Mouse (Mus musculus): Measurements from ENCODE around the gene Dclre1b. TPM values are rescaled to one million over a fixed set of nuclear protein-coding genes. Genes with fewer than 3 reads are reported as not detected.

Dclre1b gene
- not detected in 2 replicates for polyA plus RNA-seq (2012; ENCODE audit: insufficient read depth, insufficient read length, low replicate concordance, missing spikeins)

DNA sequence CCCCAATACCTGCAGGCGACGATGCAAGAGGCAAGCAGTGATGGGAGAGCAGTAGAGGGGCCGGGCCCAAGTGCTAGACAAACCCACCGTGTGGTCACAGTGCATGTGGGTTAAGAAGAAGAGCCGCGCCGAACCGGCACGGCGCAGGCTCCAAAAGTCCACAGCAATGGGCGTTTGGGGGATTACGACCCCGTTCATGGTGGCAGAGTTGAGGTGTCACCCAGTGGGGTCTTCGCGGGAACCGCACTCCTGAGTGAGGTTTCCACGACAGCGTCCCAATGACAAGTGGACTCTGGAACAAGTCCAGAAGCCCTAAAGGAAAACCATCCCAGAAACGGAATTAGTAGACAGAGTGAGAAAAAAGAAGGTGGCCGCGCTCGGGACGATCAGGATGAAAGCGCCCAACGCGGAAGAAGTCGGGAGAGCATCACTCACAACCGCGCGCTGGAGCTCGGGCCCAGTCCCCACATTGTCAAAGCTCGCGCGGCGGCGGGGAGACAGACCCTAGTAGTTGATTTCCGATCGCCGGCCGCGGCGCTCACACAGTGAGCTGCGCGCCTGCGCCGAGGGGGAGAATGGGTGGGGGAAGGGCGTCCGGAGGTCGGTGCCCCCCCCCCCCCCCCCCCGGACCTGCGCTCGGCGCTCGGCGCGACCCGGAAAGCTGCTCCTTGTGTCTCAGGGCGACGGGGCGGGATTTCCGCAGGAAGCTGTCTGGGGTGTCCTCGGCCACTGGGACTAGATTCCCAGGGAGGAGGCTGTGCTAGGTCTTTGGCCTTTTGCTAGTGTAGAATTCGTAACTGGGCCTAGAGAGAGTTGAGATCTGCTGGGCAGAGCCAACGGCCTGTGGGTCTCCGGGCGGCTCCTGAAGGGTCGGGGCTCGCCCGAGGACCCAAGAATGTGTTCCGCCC is at the start of gene Dclre1b, which contains the start of the genes Ap4b1 and Gm43064:
Gene Dclre1b (minus strand): TSS at position 554 of the 908 bp plus-strand sequence.
Gene Ap4b1 (plus strand): TSS at position 630 of the 908 bp plus-strand sequence.
Gene Gm43064 (plus strand): TSS at position 683 of the 908 bp plus-strand sequence.
- Histone ChIP-seq H3K4me1 (ENCODE audit: control insufficient read depth, insufficient read depth, low read length) (no peaks in the 10 kb centered on the region; the same call in 1 of the 2 replicates), H3K4me3 (ENCODE audit: insufficient read depth, low read depth, low read length) (peak within 1 kb of the TSS; percentile 85), H3K27ac (ENCODE audit: insufficient read depth, low read depth, low read length) (peak within 1 kb of the TSS; percentile 57)
- peak; percentile 40; the same call in 1 of the 2 replicates for TF ChIP-seq POLR2A (IDR thresholded peaks at IDR 0.05; ENCODE audit: insufficient read depth, low read depth, low read length)
- TF ChIP-seq CTCF (IDR thresholded peaks at IDR 0.05; ENCODE audit: insufficient read depth, low read depth, low read length): no peak
- WGBS: 1% methylated on average over 66 of the region's 70 CpGs

DNA sequence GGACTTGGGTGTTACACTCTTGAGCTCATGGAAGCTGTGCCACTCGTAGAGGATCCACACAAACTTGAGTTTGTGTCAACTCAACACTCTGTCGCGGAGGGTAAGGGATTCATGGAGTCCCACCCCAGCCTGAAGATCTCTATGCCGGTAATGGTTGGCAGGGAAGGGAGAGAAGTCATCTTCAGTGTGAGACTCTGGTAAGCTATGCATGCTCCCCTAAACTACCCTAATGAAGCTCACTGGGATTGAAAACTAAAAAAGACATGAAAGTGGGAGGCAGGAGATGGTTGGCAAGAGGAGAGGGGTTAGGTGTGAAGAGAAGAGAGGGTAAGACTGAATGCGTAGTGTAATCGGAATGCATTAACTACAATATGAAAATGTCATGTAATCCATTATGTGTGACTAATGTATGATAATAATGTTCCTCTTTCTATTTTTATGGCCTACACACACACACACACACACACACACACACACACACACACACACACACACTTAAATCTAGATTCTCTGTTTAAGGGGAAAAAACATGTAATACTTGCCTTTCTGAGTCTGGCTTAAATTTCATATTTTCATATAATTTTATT is 48.8 kb upstream of the Dclre1b start:
- Histone ChIP-seq H3K4me3 (ENCODE audit: insufficient read depth, low read depth, low read length) (no peak overlapping the region), H3K27ac (ENCODE audit: insufficient read depth, low read depth, low read length) (no peak overlapping the region), H3K4me1 (ENCODE audit: control insufficient read depth, insufficient read depth, low read length) (no peaks in the 10 kb centered on the region)
- 93% methylated on average over 6 of the region's 6 CpGs for WGBS
- no peak for TF ChIP-seq POLR2A (IDR thresholded peaks at IDR 0.05; ENCODE audit: insufficient read depth, low read depth, low read length)
- TF ChIP-seq CTCF (IDR thresholded peaks at IDR 0.05; ENCODE audit: insufficient read depth, low read depth, low read length): no peak

DNA sequence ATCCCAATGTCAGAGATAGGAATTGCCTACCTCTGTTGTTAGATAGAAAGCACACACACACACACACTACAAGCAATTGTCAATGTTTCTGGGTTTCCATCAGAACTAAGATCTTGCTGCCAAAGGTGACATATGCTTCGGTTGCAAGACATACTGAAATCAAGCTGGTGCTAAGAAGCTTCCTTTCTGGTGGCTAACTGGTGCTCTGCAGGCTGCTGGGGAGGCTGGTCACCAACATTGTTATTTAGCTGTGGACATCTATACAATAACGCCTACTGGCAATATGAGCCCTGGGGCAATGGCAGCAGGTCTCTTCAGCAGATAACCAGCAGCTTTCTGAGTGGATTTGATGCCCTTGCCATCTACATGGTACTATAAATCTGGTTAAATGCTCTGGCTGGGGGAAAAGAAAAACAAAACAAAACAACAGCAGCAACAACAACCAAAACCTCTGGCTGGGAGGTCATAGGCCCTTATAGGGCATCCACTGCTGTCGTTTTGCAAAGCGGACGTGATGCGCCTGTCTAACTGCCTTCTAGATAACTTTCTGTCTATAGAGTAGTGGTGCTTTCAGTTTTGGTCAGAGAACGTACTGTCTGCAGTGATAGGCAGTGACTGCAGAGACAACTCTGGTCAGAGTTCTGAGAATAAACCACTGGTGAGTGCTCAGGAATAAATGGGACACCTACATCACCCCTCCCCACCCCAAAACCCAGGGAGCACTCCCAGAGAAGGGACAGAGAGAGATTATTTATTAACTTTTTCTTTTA is 48.0 kb upstream of the Dclre1b start:
- Histone ChIP-seq H3K27ac (ENCODE audit: insufficient read depth, low read depth, low read length) (no peak overlapping the region), H3K4me3 (ENCODE audit: insufficient read depth, low read depth, low read length) (no peak overlapping the region)
- WGBS: 97% methylated on average over 7 of the region's 7 CpGs

DNA sequence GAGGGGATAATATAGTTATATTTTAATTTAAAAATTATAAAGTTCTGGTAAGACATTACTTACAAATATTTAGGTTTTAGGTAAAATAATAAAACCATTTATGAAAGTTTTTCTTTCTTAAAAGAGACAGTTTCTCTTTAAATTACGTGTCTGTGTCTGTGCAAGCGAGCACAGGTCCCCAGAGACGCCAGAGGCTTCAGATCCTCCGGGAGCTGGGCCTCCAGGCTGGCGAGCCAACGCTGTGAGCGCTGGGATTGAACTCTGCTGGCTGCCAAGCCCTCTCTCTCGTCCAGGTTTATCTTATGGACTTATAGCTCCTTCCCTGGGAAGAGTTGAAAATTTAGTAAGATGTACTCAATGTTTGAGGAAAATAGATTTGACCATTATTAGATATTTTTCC is 44.6 kb upstream of the Dclre1b start:
- 79% methylated on average over 8 of the region's 8 CpGs for WGBS
- Histone ChIP-seq H3K4me1 (ENCODE audit: control insufficient read depth, insufficient read depth, low read length) (peaks cover 3% of the 10 kb centered on the region; the same call in 1 of the 2 replicates), H3K4me3 (ENCODE audit: insufficient read depth, low read depth, low read length) (no peak overlapping the region), H3K27ac (ENCODE audit: insufficient read depth, low read depth, low read length) (no peak overlapping the region)
- TF ChIP-seq POLR2A (IDR thresholded peaks at IDR 0.05; ENCODE audit: insufficient read depth, low read depth, low read length) (no peak), CTCF (IDR thresholded peaks at IDR 0.05; ENCODE audit: insufficient read depth, low read depth, low read length) (no peak)

More for the DNA sequence above, 48.0 kb upstream of the Dclre1b start:
- TF ChIP-seq CTCF (IDR thresholded peaks at IDR 0.05; ENCODE audit: insufficient read depth, low read depth, low read length): no peak
- no peak for TF ChIP-seq POLR2A (IDR thresholded peaks at IDR 0.05; ENCODE audit: insufficient read depth, low read depth, low read length)
- no peaks in the 10 kb centered on the region for H3K4me1 ChIP-seq (ENCODE audit: control insufficient read depth, insufficient read depth, low read length)

DNA sequence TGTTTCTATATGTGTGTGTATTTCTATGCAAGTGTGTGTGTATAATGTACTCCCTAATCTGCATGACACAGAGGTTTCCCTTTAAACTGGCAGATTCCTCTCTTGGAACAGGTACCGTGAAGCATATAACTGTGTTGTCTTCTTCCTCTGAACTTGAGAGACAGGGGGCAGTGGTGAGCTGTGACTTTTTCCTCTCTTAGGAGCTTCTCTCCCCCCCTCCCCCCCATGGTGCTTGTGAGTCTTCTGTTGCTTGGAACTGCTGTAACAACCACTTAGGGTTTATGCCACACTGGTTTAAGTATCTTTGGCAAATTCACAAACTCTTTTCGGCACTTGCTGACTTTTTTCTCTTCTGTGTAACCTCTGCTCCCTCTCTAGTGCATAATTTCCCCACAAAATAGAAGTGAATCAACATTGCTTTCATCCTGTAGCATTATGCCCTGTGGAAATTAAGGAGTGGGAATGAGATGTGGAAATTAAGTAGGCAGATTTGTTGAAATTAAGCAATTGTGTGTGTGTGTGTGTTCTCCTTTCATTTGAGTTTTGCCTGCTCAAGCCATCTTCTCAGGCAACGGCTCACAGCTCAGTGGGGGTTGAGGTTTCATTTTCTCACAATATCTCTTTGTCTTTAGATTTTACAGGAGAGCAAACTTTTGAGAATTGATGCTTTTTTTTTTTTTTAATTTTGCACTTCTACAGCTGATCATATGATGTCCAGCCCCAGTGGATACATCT is 43.5 kb upstream of the Dclre1b start:
- peak overlapping the region; percentile 28; the same call in 1 of the 2 replicates for H3K27ac ChIP-seq (ENCODE audit: insufficient read depth, low read depth, low read length)
- WGBS: 22% methylated on average over 3 of the region's 3 CpGs
- H3K4me1 ChIP-seq (ENCODE audit: control insufficient read depth, insufficient read depth, low read length): peaks cover 3% of the 10 kb centered on the region; the same call in 1 of the 2 replicates
- H3K4me3 ChIP-seq (ENCODE audit: insufficient read depth, low read depth, low read length): no peak overlapping the region
- no peak for TF ChIP-seq CTCF (IDR thresholded peaks at IDR 0.05; ENCODE audit: insufficient read depth, low read depth, low read length)
- TF ChIP-seq POLR2A (IDR thresholded peaks at IDR 0.05; ENCODE audit: insufficient read depth, low read depth, low read length): no peak

DNA sequence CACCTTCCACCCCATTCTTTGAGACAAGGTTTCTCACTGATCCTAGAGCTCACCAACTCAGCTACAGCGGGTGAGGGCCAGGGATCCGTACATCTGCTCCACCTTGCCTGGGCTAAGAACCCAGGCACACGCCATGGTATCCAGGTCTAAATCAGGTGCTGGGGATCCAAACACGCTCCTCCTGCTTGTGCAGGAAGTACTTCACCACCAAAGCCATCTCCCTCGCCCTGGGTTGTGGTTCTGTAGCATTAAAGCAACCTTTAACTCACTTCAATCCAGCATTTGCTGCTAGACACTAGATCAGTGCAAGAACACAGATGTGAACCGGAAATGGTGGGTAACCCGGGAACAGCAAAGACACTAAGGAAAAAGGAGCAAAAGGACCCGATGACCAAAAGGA is 42.6 kb upstream of the Dclre1b start:
- H3K4me1 ChIP-seq (ENCODE audit: control insufficient read depth, insufficient read depth, low read length): peaks cover 3% of the 10 kb centered on the region; the same call in 1 of the 2 replicates
- TF ChIP-seq CTCF (IDR thresholded peaks at IDR 0.05; ENCODE audit: insufficient read depth, low read depth, low read length) (no peak), POLR2A (IDR thresholded peaks at IDR 0.05; ENCODE audit: insufficient read depth, low read depth, low read length) (no peak)
- H3K4me3 ChIP-seq (ENCODE audit: insufficient read depth, low read depth, low read length): no peak overlapping the region
- WGBS: 84% methylated on average over 8 of the region's 8 CpGs
- peak overlapping the region; percentile 64; the same call in 1 of the 2 replicates for H3K27ac ChIP-seq (ENCODE audit: insufficient read depth, low read depth, low read length)

DNA sequence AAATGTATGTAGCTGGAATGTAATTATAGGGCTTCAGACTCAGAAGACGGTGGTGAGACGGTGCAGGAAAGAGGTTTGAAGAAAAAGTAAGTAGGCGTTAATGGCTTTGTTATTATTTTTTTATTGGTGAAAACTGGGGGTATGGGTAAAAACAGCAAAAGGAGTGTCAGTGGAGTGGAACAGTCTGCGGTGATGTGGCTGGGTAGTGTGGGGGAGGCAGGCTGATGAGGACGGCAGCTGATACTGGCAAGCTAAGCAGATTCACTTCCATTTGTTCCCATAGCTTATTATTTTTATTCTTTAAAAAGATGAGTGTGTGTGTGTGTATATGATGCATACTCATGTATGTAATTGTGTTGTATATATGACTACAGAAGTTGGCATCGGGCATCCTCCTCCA is 42.2 kb upstream of the Dclre1b start:
- H3K4me1 ChIP-seq (ENCODE audit: control insufficient read depth, insufficient read depth, low read length): peaks cover 3% of the 10 kb centered on the region; the same call in 1 of the 2 replicates
- no peak overlapping the region for H3K4me3 ChIP-seq (ENCODE audit: insufficient read depth, low read depth, low read length)
- TF ChIP-seq CTCF (IDR thresholded peaks at IDR 0.05; ENCODE audit: insufficient read depth, low read depth, low read length): no peak
- TF ChIP-seq POLR2A (IDR thresholded peaks at IDR 0.05; ENCODE audit: insufficient read depth, low read depth, low read length): no peak
- WGBS: 60% methylated on average over 6 of the region's 6 CpGs
- H3K27ac ChIP-seq (ENCODE audit: insufficient read depth, low read depth, low read length): peak overlapping the region; percentile 64; the same call in 1 of the 2 replicates

Data from olfactory bulb, adult 2 months (tissue).